Mouse (Mus musculus) liver, adult (tissue): ENCODE data around the gene Olfr948.

Experiments used
- GATA4 ChIP-seq: IDR thresholded peaks from 2 replicates; pipeline ENCODE4 v1.6.1; 2014; ENCODE audit warnings: mild to moderate bottlenecking, low read length; ENCODE audit not compliant: insufficient replicate concordance

Gene Olfr948

DNA sequence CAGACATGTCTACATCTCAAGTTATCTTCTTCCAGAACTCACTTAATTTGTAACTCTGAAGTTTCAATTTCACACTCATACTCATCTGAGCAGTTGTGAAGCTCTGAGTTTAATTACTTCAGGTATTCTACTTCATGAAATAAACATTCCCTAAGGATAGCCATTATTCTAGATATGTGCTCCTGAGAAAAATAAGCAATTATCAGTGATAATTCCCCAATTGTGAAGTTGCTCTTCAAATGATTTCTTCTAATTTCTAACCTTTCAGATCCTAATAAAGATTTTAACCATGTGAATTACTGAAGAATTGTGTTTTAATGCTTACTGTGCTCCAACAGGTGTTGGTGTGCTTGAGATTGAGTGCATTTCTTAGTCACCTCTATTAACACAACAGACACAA is at the start of gene Olfr948:
Gene Olfr948, minus strand, starts transcription at position 101 of the 400 bp plus-strand sequence.
- TF ChIP-seq GATA4 = no peak

GRCm38 (mm10) chr9:39287136-39287535 is 38.7 kb downstream of the Olfr948 start:
- no peak for TF ChIP-seq GATA4

GRCm38 (mm10) chr9:39276718-39277117 is 49.1 kb downstream of the Olfr948 start, which contains the start of gene Olfr945:
Gene Olfr945 (minus strand): TSS chr9:39276818.
- TF ChIP-seq GATA4 = no peak
